Mouse (Mus musculus): Measurements from ENCODE around the gene Scamp1.

GRCm38 (mm10) chr13:94212716-94213115 is 72.9 kb downstream of the Scamp1 start:
- TF ChIP-seq CTCF (IDR thresholded peaks at IDR 0.05; ENCODE audit: insufficient read depth, low read length): 0 out of 2 replicates have a peak, but pooled peaks have one; percentile 23
- no peak for TF ChIP-seq POLR2A (IDR thresholded peaks at IDR 0.05; ENCODE audit: borderline replicate concordance, extremely low read depth, low read depth, low read length)

Measured in lung, adult 2 months (tissue).